Mouse (Mus musculus) liver, postnatal 0 days (tissue): ENCODE data around the gene Hivep3. TPM values are rescaled to one million over a fixed set of nuclear protein-coding genes. Genes with fewer than 3 reads are reported as not detected.

Experiments used
- ATAC-seq: fragments of 200-750 bp; cut with Nextera tagmentation; 2 replicates; pipeline ENCODE4 v1.8.0; 2017; ENCODE audit warnings: mild to moderate bottlenecking, moderate library complexity
- DNase-seq: peaks from one replicate; pipeline ENCODE4 v3.0.0-alpha.2; 2016
- H3K27ac ChIP-seq: fragments of 300-500 bp; sonication (generic); 2 replicates; pipeline ENCODE4 v1.5.1; 2014; ENCODE audit warnings: antibody characterized with exemption, moderate library complexity, mild to moderate bottlenecking, low read depth
- H3K27me3 ChIP-seq: fragments of 300-500 bp; sonication (generic); 2 replicates; pipeline ENCODE4 v1.6.1; 2014; ENCODE audit warnings: low read length, control low read depth, mixed read lengths; ENCODE audit not compliant: insufficient read depth
- H3K36me3 ChIP-seq: fragments of 300-500 bp; sonication (generic); replicated peaks from 2 replicates; pipeline ENCODE4 v1.6.1; 2014; ENCODE audit warnings: mild to moderate bottlenecking, control low read depth, low read length, moderate library complexity, mixed read lengths; ENCODE audit not compliant: insufficient read depth
- H3K4me1 ChIP-seq: fragments of 300-500 bp; sonication (generic); 2 replicates; pipeline ENCODE4 v1.6.1; 2014; ENCODE audit warnings: antibody characterized with exemption, mild to moderate bottlenecking, control low read depth; ENCODE audit not compliant: insufficient read depth
- H3K4me2 ChIP-seq: fragments of 300-500 bp; sonication (generic); 2 replicates; pipeline ENCODE4 v1.6.1; 2014; ENCODE audit warnings: low read depth, mild to moderate bottlenecking, low read length, moderate library complexity, mixed read lengths
- H3K4me3 ChIP-seq: fragments of 300-500 bp; sonication (generic); 2 replicates; pipeline ENCODE4 v1.5.1; 2014; ENCODE audit warnings: low read depth, low read length
- H3K9ac ChIP-seq: fragments of 300-500 bp; sonication (generic); replicated peaks from 2 replicates; pipeline ENCODE4 v1.6.1; 2014; ENCODE audit warnings: mild to moderate bottlenecking, moderate library complexity
- H3K9me3 ChIP-seq: fragments of 300-500 bp; sonication (generic); 2 replicates; pipeline ENCODE4 v1.6.1; 2016; ENCODE audit warnings: mild to moderate bottlenecking, control low read depth, low read length, mixed read lengths
- CTCF ChIP-seq: sonication (generic); IDR thresholded peaks from 2 replicates; pipeline ENCODE4 v1.5.1; 2016; ENCODE audit warnings: antibody characterized with exemption, low read depth
- EP300 ChIP-seq: IDR thresholded peaks from 2 replicates; pipeline ENCODE4 v1.6.1; 2016; ENCODE audit warnings: antibody characterized with exemption, low read depth, mild to moderate bottlenecking
- WGBS: fragments of 180-500 bp; shearing (Covaris S2); extraction: QIAGEN DNeasy Blood & Tissue Kit; methylation state at CpG from one replicate; pipeline ENCODE4 v1.1.7; 2014; ENCODE audit not compliant: insufficient replicate concordance; 5-methylcytosine and 5-hydroxymethylcytosine counted together
- polyA plus RNA-seq: library from polyadenylated mRNA; unstranded; fragments of >200 nt; fragmentation: Nextera tagmentation; extraction: Ambion mirVana; gene quantifications from 2 replicates; pipeline ENCODE4 v1.2.1, GENCODE M21; 2015

Gene Hivep3
- polyA plus RNA-seq, 1 experiment from 2014 or later, result 3.8 TPM

DNA sequence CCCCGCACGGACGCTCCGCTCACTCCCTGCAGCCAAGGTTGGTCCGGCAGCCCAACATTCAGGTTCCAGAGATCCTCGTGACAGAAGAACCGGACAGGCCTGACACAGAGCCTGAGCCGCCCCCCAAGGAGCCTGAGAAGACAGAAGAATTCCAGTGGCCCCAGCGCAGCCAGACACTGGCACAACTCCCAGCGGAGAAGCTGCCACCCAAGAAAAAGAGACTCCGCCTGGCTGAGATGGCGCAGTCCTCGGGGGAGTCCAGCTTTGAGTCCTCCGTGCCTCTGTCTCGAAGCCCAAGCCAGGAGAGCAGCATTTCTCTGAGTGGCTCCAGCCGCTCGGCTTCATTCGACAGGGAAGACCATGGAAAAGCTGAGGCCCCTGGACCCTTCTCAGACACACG is 363.4 kb downstream of the Hivep3 start:
- Histone ChIP-seq H3K27me3 (no peaks in the 10 kb centered on the region), H3K27ac (no peak overlapping the region), H3K4me2 (no peak overlapping the region), H3K36me3 (no peaks in the 10 kb centered on the region), H3K4me1 (no peaks in the 10 kb centered on the region), H3K9ac (no peak overlapping the region), H3K4me3 (no peak overlapping the region), H3K9me3 (no peaks in the 10 kb centered on the region)
- no peak for ATAC-seq
- TF ChIP-seq CTCF, result no peak
- 87% methylated on average over 19 of the region's 19 CpGs for WGBS
- DNase-seq, result no peak

DNA sequence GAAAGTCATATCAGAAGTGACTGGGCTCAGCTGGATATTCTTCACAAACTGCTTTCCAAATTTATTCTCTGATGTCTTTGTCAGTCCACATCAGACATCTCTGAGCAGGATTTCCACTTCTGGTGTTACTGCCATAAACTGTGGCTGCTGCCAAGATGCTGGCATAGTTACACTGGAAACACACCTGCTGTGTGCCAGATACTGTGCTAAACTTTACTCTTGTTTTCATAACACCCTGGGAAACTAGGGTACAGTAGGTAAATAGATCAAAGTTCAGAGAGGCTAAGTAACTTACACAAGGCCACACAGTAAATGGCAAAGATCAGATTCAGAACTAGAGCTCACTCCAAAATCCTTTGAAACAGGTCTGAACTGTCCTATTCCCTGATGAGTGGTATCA is 367.6 kb downstream of the Hivep3 start:
- no peak for ATAC-seq
- DNase-seq, result no peak
- no peak for TF ChIP-seq EP300
- TF ChIP-seq CTCF, result no peak
- H3K4me2 ChIP-seq, result no peak overlapping the region
- H3K27me3 ChIP-seq, result no peaks in the 10 kb centered on the region
- no peaks in the 10 kb centered on the region for H3K36me3 ChIP-seq
- no peak overlapping the region for H3K9ac ChIP-seq
- no peak overlapping the region for H3K4me3 ChIP-seq
- no peaks in the 10 kb centered on the region for H3K4me1 ChIP-seq
- no peaks in the 10 kb centered on the region for H3K9me3 ChIP-seq
- H3K27ac ChIP-seq, result no peak overlapping the region

DNA sequence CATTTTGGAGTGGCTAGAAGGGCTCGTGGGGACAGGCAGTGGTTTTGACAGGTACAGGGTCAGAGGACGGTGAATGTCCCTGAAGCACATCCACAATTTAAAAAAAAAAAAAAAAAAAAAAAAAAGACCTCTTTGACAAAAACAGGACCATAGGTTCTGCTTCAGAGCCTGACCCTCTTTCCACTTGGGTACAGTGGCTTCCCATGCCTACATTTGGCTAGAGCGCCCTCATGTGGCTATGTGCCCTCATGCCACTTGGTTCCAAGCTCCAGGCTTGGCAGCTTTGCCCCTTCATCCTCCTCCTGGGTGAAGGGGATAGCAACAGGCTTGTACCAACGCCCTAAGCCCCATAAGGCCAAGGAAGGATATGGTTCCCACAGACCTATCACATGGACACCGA is 371.0 kb downstream of the Hivep3 start:
- no peak overlapping the region for H3K4me2 ChIP-seq
- peak; percentile 81 for TF ChIP-seq CTCF
- no peak for TF ChIP-seq EP300
- no peaks in the 10 kb centered on the region for H3K9me3 ChIP-seq
- WGBS, result 45% methylated on average over 5 of the region's 5 CpGs
- H3K36me3 ChIP-seq, result no peaks in the 10 kb centered on the region
- H3K27me3 ChIP-seq, result no peaks in the 10 kb centered on the region
- no peak overlapping the region for H3K9ac ChIP-seq
- H3K27ac ChIP-seq, result no peak overlapping the region
- DNase-seq (peak; percentile 69), ATAC-seq (no peak)
- no peaks in the 10 kb centered on the region for H3K4me1 ChIP-seq
- H3K4me3 ChIP-seq, result no peak overlapping the region

DNA sequence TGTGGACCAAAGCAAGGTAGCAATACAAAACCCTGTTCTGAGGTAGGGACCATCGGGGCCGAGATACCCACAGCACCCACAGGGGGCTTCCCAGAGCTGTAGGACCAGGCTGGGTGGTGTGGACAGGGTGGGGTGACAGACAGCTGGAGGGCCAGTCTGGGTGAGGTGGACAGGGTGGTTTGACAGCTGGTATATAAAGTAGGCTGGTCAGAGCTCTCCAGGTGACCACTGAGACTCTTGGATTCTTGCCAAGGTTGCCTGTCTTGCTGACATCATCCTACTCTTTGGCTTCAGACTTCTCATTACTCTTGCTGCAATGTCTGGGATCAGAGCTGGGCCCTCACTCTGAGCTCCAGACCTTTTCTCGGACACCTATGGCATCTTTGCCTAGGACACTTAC is 372.8 kb downstream of the Hivep3 start:
- Histone ChIP-seq H3K4me1 (no peaks in the 10 kb centered on the region), H3K4me3 (no peak overlapping the region), H3K9me3 (no peaks in the 10 kb centered on the region), H3K27me3 (no peaks in the 10 kb centered on the region), H3K4me2 (no peak overlapping the region), H3K27ac (no peak overlapping the region), H3K36me3 (no peaks in the 10 kb centered on the region), H3K9ac (no peak overlapping the region)
- no peak for ATAC-seq
- TF ChIP-seq EP300, result no peak
- TF ChIP-seq CTCF, result no peak
- WGBS, result 81% methylated on average over 3 of the region's 3 CpGs
- no peak for DNase-seq

DNA sequence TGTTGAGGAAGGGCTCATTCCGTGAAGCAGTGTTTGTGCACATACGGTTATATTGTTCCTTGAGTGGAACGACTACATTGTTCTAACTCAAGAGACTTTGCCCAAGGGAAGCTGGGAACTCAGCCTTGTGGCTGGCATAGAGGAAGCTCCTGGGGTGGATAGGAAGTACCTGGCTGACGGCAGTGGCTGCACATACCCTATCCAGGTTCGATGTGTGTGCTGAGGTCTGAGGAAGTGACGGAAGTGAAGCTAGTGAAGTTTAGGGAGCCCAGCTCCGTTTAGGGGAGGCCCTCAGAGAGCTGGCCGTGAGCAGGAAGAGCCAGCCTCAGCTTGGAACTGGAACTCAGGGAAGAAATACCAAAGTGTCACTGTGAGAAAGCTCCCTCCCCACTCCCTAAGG is 374.2 kb downstream of the Hivep3 start:
- WGBS, result 38% methylated on average over 8 of the region's 8 CpGs
- ATAC-seq, result no peak
- TF ChIP-seq EP300, result no peak
- no peak for TF ChIP-seq CTCF
- no peaks in the 10 kb centered on the region for H3K4me1 ChIP-seq
- no peak overlapping the region for H3K9ac ChIP-seq
- no peaks in the 10 kb centered on the region for H3K27me3 ChIP-seq
- H3K36me3 ChIP-seq, result no peaks in the 10 kb centered on the region
- H3K4me2 ChIP-seq, result no peak overlapping the region
- DNase-seq, result no peak
- H3K9me3 ChIP-seq, result no peaks in the 10 kb centered on the region
- no peak overlapping the region for H3K27ac ChIP-seq
- no peak overlapping the region for H3K4me3 ChIP-seq

DNA sequence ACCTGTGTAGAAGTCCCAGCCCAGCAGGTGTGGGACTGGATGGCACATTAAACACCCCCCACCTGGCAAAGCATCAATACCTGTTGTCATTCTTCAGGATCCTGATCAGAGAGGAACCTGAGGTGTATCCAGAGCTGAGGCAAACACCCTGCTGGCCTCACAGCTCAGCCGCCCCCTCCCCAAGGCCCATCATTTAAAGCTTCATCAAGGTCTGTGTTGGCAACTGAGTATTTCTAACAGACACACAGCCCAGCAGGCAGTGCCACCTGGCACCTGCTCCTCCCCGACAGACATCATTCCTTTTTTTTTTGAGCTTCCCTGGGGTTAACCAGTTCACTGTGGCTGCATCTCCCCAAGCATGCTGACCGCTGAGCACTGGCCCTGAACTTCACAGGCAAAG is 381.9 kb downstream of the Hivep3 start:
- Histone ChIP-seq H3K9me3 (no peaks in the 10 kb centered on the region), H3K4me2 (no peak overlapping the region), H3K27ac (no peak overlapping the region), H3K4me1 (no peaks in the 10 kb centered on the region), H3K4me3 (no peak overlapping the region), H3K27me3 (no peaks in the 10 kb centered on the region), H3K9ac (no peak overlapping the region), H3K36me3 (no peaks in the 10 kb centered on the region)
- 72% methylated on average over 3 of the region's 3 CpGs for WGBS
- no peak for ATAC-seq
- TF ChIP-seq EP300 (no peak), CTCF (no peak)
- no peak for DNase-seq

DNA sequence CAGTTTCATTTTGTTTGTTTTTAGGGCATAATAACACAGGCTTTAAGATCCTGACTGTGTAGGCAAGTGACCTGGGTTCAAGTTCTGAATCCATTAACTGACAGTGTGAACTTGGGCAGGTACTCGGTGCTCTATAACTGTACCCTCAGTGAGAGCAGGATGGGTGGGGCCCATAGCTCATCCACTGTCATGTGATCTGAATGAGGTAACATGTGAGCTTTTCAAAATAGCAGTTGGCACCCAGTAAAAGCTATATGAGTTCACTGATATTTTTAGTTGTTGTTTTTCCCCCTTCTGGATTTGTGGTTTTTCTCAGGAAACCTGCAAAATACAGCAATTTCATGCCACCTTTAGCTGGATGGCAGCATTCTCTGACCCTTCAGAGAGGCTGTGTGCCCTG is 382.7 kb downstream of the Hivep3 start:
- H3K9ac ChIP-seq, result no peak overlapping the region
- no peaks in the 10 kb centered on the region for H3K9me3 ChIP-seq
- no peak overlapping the region for H3K4me2 ChIP-seq
- ATAC-seq (no peak), DNase-seq (no peak)
- no peaks in the 10 kb centered on the region for H3K36me3 ChIP-seq
- TF ChIP-seq EP300 (no peak), CTCF (no peak)
- H3K27me3 ChIP-seq, result no peaks in the 10 kb centered on the region
- H3K27ac ChIP-seq, result no peak overlapping the region
- 23% methylated on average over 1 of the region's 1 CpGs for whole genome bisulfite sequencing
- H3K4me3 ChIP-seq, result no peak overlapping the region
- H3K4me1 ChIP-seq, result no peaks in the 10 kb centered on the region
